Mouse (Mus musculus): Measurements from ENCODE around the gene Ltbp3.

Gene Ltbp3

GRCm38 (mm10) chr19:5725029-5725707 lies 15.5 kb upstream of the Ltbp3 start:
- DNase-seq, result peak in 1 of 2 experiments; percentile 35

DNA sequence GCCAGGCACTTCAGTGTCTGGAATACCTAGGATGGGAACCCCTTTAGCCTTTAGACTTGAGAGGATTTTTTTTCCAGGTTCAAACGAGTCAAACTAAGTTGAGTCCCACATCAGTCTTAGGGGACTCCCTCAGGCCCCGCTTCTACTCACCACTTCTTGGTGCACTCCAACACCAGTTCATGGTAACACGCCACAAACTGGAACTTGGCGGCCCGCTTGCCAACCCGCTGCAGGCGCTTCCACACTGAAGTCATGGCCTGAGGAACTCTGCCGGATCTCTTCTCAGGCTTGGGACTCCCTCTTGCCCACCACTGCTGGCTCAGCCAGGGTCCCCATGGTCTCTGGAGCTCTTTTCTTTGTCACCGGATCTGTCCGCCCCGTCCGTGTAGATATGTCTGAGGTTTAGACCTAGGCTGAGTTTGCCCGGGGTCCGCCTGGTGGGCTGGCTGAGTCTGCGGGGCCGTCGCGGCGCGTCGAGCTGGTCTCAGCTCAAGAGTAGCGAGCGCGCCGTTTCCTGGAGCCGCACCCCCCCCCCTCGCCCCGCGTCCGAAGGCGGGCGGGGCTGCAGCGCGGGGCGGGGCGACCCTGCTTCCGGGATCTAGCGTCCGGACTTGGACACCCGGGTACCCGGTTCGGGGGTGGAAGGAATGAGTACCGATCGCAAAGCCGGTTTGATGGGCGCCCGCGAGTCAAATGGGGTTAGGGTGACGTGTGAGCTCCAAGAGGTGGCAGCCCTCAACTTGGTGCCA lies 14.8 kb upstream of the Ltbp3 start, which contains the start of gene Ehbp1l1:
Gene Ehbp1l1 (minus strand): TSS at position 551 of the 749 bp plus-strand sequence.
- DNase-seq, result peak in 1 of 2 experiments; percentile 55

GRCm38 (mm10) chr19:5726961-5727578 lies 13.6 kb upstream of the Ltbp3 start:
- no peak for DNase-seq

GRCm38 (mm10) chr19:5727701-5728100 lies 13.0 kb upstream of the Ltbp3 start:
- peak; percentile 71 to 90 for DNase-seq

- DNase-seq, result peak in 1 of 2 experiments; percentile 52
Observed at GRCm38 (mm10) chr19:5728631-5729443, 11.9 kb upstream of the Ltbp3 start.

DNA sequence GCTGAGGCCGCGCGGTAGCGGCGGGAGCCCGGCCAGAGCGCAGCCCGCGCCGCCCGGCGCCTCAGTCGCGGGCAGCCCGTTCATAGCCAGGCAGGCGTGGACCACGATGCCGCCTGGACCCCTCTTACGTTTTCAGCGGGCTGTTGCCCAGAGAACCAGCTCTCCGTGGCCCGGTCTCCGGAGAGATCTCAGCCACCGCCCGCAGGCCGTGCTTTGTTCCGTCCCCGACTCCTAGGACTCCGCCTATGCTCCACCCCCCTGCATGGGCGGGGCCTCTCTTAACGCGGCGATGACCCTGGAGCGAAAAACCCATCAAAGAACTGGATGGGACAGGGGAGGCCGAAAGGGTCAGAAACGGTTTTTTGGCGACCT lies 11.3 kb upstream of the Ltbp3 start, which contains the start of gene Fam89b:
Gene Fam89b (minus strand): TSS at position 210 of the 372 bp plus-strand sequence.
- DNase-seq, result peak; percentile 84 to 91

DNA sequence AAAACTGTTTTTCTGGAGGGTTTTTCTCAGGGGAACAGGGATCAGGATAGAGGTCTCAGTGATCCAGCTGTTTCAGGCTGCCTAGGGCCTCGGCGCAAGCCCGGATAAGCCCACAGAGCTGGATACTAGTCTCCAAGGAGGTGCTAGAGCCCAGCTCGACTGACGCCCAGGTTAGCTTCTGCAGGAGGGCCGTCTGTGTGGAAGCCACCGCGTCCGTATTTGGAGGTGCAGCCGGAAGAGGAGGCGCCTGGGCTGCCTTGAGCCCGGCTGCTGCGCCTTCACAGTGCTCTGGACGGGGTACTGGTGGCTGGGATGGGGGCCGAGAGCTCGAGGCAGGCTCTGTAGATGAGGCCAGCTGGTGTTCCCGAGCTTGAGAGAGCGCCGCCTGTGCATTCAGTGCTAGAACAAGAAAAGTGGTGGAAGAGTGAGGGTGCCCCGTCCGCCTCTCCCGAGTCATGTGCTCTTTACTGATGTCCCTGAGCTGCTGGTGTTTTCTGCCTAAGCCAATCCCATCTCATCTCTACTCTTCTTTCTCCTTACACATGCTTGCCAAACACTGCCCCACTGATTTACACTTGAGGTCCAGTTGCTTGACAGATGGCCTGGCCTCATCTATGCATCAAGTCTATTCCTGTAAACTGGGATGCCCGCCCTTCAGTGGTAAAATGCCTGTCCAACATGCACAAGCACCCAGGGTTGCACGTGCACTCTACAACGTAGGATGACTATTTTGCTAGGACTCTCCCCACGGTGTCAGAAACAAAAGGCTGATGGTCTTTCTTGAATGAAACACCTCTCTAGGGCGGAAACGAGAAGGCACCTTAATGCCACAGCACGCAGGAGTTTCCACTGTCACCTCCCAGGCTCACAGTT lies 10.2 kb upstream of the Ltbp3 start:
- no peak for DNase-seq

DNA sequence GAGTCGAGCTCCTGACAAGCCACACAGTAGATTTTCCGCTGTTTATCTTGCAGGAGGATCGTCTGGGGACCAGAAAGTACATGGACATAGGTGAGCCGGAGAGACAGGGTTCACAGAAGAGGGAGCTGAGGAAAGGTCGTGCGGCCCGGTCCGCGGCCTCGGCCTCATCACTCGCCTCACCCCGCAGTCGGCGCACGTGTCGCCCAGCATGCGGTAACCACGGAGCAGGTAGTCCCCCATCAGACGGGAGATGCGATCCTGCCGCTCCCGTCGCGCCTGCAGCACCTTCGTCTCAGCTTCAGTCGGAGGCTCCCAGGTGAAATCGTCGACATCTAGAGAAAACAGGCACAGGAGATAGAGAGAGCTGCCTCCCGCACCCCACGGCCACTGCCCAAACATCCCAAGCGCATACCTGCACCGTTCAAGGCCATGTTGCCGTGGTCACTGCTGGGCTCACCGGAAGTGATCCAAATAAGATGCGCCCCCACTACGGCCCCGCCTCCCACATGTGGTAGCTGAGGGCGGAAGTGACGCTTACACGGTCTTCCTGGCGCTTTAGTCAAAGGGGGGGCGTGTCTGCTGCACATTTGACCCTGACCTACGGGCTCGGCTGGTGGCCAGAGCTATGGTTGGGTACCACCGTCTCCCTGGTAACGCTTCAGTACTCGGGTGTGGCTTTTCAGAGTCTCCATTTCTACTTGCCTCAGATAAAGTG lies 9.3 kb upstream of the Ltbp3 start:
- peak; percentile 93 to 96 for DNase-seq

DNA sequence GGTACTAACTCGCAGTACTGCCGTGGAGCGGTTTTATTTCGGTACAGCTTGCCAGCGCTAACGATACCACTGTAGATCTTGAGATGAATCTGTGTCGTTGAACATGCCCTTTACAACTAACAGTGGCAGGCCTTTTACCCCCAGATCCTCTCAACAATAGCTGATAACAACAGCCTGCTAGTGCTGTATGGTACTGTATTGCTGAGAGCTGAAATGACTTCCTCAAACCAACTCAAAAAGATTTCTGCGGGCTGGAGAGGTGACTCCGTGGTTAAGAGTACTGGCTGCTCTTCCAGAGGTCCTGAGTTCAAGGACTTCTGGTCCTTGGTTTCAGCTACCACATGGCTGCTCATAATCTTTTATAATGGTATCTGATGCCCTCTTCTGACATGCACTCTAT lies 6.4 kb upstream of the Ltbp3 start:
- DNase-seq, result no peak

DNA sequence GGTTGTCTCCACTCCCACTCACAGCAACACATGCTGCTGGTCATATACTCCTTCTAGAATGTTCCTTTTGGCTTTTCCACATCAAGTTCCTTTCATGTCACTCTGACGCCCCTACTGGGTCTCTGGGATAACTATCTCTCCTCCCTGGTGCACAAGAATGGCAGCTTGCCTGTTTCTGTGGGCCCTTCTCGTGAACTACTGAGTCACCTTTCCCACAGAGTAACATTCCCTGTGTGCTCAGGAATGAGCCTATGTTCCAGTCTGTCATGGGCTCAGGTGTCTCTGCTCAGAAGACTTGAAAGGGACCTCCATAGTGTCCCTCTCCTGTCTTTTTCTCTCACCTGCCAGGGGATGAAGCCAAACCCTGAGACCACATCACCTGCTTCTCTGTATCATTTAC lies 1.3 kb upstream of the Ltbp3 start:
- DNase-seq, result no peak

- peak; percentile 62 to 65 for DNase-seq
Observed at GRCm38 (mm10) chr19:5741641-5742240, 1.0 kb downstream of the Ltbp3 start.

- DNase-seq, result no peak
Observed at GRCm38 (mm10) chr19:5742241-5742641, 1.5 kb downstream of the Ltbp3 start.

DNA sequence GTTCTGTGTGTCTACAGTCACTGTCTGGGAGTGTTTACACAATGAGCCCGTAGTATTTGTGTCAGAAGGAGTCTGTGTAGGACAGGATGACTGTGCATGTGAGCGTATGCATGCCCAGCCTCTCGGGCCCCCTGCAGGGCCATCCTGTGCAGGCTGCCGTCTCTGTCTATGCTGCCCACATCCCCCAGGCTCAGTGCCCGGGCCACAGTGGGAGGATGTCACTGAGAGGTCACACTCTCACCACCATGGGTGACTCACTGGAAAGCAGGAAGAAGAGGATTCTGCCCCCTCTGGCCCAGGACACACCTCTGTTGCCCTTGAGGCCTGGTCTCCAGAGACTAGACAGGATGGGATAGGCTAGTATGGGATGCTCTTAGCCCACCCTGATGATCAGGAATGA lies 2.9 kb downstream of the Ltbp3 start:
- no peak for DNase-seq

DNA sequence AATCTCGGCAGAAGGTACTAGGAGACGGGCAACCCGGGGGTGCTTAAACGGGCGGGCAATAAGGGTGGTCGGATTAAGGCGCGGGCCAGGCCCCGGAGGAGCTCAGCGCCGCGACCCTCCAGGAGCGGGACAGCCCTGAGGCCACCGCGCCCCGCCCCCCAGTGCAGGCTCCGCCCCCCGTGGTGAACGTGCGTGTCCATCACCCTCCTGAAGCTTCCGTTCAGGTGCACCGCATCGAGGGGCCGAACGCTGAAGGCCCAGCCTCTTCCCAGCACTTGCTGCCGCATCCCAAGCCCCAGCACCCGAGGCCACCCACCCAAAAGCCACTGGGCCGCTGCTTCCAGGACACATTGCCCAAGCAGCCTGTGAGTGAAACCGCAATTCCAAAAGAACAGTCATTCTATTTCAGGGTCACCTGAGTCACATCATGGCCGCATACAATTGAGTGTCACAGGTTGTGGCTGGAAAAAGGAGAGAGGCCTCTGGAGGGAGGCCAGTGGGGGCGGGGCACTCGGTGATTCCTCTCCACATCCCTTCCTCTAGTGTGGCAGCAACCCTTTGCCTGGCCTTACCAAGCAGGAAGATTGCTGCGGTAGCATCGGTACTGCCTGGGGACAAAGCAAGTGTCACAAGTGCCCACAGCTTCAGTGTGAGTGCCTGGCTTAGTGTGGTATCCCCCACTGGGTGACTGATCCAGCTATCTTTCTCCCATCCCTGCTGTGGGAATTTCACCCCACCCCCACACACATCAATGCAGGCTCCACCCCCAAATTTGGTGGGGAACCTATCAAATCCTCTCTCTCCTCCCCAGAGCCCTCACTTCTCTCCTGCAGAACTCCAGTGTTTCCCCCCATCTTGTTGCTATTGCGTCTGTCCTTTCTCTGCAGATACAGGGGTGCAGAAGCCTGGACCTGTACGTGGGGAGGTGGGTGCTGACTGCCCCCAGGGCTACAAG lies 5.3 kb downstream of the Ltbp3 start:
- no peak for DNase-seq

DNA sequence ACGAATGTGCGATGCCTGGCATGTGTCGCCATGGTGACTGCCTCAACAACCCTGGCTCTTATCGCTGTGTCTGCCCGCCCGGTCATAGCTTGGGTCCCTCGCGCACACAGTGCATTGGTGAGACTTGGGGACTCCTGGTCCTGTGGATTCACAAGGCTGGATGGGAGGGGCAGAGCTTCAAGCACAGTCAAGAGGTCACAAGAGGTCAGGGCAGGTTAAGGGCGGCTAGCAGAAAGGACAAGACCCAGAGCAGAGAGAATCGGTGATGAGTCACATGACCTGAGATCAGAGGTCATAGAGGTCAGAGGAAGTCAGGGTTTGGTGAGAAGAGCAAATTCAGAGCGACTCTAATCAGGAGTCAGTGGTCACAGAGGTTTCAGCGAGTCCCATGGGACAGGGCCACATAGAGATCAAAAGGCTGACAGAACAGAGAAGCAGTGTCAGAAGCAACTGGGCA lies 6.2 kb downstream of the Ltbp3 start:
- no peak for DNase-seq

GRCm38 (mm10) chr19:5749476-5749875 lies 8.8 kb downstream of the Ltbp3 start:
- DNase-seq, result no peak

DNA sequence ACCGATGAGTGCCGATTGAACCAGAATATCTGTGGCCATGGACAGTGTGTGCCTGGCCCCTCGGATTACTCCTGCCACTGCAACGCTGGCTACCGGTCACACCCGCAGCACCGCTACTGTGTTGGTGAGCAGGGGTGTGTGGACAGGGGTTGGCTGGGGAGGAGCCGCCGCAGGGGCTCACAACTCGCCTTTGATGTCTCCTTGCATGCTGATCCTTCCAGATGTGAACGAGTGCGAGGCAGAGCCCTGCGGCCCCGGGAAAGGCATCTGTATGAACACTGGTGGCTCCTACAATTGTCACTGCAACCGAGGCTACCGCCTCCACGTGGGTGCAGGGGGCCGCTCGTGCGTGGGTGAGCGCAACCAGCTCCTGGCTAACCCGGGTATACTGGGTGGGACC lies 10.2 kb downstream of the Ltbp3 start:
- DNase-seq, result no peak

GRCm38 (mm10) chr19:5751742-5752141 lies 11.0 kb downstream of the Ltbp3 start:
- peak; percentile 44 to 59 for DNase-seq

- DNase-seq, result no peak
Observed at GRCm38 (mm10) chr19:5756321-5756985, 15.7 kb downstream of the Ltbp3 start.
